Mouse (Mus musculus) frontal cortex, postnatal 25 days (tissue): ENCODE measurements around the gene Unc50.
A peak's percentile ranks its signal among the peaks of the same experiment; 100 is the strongest.

Experiments used
- DNase-seq, 2 experiments: peaks; one replicate each; pipeline ENCODE4 v3.0.0; 2022; ENCODE audit warnings: low spot score in 2 of 2

The Unc50 gene

DNA sequence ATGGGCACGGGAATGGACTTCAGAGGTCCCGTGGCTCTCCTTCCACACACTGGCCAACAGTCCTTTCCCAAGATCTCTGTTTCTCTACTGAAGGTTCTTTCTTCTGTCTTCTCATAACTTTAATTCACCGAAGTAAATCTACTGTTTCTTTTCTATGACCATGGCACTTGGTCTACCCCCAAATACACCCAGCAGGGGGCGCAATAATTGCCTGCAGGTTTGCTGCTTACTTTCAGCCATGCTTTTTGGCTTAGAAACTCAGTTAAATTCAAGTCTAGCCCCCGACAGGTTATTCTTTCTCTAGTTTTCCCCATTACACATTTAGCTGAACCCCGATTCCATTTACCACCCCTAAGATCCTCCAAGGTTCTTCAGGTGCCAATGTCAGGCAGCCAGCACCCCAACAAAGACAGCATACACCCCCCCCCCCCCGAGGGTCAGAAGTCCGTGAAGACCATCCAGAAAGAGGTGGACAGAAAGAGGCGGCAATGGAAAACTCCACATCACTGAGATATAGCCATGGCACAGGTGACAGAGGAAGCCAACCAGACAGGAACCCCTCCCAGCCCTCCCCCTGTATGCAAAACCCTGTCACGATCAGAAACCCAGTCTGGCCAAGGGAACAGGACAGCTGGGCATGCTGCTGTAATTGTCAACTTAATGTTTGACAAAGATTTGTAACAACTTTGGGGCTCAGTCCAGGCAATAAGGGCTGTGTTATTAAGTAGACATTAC, 18.6 kb downstream of the Unc50 start:
- peak; percentile 36 to 45 for DNase-seq

DNA sequence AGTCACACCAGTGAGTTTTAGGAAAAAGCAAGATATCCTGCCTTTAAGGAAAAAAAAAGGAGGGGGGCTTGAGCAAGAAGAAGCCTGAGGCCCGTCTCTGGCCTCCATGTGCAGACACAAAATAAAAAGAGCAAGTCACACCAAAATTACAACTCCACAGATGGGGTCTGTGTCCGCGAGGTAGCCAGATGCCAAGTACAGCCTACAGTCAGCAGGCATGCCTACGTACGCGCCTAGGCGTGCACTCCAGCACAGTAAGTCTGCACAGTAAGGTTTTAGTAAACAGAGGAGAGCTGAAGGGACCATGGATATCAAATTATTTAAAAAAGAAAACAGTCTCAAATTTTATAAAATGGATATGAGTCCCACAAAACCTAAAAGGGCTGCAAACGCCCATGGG, 21.3 kb downstream of the Unc50 start:
- DNase-seq, result no peak

DNA sequence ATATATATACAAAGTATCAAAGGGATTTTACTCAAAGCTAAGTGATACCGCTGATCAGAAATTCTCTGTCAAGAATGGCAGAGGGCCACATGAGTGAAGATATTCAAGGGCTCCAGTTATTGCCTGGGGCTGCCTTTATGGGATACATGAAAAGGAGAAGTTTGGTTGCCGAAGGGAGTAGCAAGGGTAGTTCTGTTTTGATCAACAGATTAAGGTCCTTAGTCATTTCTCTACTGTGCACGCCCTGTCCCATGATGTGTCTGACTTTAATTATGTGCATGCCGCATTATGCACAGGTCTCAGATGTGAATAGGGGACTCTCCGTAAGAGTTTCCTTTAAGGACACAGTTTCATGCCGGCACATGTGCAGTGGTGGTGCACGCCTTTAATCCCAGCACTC, 27.6 kb downstream of the Unc50 start:
- no peak for DNase-seq

DNA sequence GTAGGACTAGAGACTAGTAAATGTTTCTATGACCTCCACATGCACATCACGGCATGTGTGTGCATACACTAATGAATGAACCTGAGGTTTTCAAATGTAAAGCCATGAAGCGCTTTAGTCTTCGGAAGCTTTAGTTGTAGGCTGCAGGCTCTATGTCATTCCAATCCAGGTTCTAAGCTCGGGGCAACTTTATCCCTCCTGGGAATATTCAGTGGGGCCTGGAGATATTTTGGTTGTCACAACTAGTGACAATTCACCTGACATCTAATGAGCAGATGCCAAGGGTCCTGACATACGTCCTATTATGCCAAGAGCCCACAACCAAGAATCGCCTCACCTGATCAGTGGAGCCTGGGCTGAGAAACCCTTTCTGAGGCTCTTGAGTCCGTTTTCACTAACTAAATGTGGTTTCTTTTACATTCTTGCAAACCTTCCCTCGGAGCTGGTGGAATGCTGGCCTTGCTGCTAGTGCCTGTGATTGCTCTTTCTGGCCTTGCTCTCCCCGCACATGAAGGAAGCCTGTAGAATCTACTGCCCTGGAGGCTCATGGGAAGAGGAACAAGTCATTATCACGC, 35.0 kb downstream of the Unc50 start:
- no peak for DNase-seq

DNA sequence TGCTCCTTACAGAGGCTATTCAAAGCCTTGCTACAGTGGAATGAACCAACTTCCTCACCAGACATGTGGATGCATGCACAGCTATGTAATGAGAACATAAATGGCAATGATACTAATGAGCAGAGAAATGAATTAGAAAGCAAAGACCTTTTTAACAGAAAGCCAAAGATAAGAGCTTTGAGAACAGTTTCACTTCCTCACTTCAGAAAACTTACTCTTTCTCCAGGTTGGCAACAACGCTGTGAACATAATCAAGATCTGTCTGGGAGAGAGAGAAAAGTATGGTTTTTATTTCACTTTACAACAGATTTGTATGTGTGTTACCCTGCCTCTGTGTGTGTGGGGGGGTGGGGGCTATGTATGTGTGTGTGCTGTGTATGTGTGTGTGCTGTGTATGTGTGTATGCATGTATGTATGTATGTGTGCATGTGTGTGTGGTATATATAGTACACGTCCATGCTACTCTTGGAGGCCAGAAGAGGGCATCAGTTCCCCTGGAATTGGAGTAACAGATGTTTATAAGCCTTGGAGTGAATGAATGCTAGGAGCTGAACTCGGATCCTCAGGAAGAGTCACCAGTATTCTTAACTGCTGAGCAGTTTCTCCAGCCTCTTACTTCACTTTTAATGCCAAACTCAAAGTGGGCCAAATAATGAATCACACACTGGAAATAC, 36.5 kb downstream of the Unc50 start:
- DNase-seq, result no peak

DNA sequence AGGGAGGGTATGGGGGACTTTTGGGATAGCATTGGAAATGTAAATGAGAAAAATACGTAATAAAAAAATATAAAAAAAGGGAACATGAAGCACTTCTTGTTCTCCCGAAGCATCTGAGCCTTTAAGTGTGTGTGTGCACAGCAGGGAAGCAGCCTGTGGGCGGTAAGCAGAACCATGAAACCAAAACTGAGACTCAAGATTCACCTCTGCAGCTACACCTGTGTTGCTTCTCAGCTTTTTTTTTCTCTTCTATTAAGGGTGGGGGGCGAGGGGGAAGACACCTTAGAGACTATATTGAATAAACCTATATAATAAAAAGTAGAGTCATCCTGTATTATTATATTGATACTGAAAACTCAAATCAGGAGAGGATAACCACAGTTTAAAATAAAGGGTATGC, 37.9 kb downstream of the Unc50 start:
- DNase-seq, result no peak

DNA sequence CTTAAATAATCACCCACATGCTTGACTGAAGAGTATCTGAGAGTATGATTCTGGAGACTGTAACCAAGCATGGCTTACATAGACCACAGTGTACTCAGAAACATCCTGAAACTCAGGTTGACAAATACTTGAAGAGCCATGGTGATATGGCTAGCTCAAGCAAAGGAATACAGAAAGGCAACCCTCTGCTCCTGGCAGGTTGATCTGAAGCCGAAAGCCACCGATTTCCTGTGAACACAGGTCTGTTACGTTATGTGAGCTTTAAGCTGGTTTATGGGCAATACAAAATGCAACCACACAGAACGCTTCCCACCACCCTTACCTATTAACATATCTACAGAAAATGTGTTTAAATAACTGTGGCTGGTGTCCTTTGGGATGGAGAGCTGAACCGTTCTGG, 39.1 kb downstream of the Unc50 start:
- no peak for DNase-seq

DNA sequence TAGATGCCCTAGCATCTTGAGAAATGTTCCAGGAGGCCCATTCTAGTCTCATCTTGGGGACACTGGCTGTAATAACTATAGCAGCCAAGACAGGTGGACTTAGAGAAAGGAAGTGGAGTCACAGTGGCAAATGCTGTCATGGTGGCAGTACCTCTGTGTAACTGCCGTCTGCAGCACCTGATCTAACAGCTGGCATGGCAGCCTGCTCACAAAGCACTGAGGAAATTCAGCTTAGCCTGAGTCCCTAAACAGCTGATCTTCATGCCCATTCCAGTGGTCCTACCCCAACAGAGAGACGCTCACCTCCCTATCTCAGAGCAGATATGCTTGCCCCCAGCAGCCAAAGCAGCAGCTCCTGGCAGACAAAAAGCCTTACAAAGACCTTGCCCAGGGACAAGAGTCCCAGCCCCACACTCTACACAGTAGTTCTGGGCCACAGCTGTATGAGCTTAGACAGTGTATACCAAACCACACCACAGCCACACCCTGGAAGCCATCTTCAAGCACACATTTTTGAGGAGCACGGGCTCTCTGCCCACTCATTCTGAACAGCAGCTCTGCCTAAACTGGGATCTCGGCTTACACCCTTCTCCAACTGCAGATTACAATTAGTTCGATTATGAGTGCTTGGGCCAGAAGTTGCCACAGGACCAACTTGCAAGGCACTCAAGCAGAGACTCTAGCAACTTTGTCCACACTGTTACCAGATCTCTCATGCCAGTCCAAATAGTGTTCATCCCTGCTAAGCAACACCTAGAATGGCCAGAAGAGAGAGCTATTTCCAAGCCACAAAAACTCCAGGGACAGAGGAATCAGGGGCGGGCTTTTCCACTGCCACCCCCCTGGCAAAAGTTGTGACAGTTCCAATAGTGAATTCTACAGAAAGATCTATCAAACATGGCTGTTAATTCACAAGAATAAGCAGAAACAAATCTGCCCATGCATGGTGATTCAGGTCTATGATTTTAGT, 41.5 kb downstream of the Unc50 start:
- no peak for DNase-seq

DNA sequence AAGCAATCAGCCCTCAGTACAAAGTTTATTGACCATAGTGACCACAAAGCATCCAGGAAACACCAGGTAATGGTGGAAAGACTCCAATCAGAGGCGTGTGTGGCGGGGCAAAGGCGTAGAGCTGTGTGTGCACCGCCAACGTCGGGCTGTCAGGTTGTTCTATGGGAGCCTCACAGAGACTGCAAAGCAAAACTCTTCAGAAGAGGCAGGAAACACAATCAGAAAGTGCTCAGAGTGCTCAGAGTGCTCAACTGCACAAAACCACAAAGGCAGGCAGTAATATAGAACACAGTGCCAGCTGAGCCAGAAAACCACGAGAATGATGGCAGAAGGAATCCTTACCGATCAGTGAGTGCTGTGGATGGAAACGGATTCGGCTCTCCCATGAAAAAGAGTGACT, 43.3 kb downstream of the Unc50 start:
- no peak for DNase-seq

DNA sequence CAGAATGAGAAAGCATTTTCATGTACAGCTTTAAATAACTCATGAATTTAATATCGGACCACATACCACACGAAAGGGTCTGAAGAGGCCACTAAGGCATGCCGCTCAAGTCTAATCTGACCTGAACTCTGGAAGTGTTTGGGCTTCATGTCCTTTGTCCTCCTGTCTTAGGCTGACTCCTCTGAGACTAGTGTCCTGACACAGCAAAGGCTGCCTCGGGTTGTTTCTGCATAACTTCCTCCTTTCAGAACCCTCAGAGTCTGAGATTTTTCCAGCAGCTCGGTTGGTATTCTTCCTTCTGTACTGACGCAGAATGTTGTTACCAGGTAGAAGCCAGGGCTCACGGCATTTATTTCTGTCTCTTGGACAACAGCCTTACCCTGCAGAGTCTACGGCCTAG, 44.1 kb downstream of the Unc50 start:
- no peak for DNase-seq

DNA sequence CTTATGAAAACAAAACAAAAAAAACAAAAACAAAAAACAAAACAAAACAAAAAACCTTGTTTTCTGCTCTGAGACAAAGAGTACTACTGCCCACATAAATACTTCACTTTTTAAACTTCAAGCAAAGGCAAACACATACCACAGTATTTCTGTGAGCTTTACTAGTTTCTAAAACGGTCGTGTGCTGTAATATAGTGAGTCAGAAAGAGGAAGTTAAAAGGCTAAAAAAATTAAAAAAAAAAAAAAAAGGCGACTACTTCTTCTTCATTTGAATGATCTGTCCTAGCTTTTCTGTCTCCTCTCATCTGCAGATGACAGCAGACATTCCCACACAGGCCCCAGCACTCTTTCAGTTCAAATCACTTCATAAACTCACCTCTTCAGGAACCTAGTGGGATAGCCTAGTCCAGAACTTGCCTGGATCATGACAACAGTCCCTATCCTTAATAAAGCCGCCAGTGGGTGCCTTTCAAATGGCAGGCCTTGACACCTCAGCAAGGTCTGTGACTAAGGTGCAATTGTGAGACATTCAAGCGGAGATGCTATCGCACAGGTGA, 44.8 kb downstream of the Unc50 start:
- no peak for DNase-seq

DNA sequence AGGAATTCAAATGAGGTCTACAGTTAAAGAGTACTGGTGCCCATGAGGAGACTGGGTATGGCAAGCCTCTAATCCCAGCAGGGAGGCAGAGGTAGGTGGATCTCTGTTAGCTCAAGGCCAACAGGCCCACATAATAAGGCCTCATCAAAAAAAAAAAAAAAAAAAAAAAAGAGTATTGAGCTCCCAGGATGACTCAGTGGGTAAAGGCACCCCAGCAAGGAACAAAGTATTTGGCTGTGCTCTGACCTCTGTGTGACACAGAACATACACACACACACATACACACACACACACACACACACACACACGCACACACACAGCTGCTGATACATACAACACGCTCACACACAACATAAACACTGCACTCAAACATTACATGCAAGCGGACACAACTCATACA, 45.4 kb downstream of the Unc50 start:
- DNase-seq, result no peak

DNA sequence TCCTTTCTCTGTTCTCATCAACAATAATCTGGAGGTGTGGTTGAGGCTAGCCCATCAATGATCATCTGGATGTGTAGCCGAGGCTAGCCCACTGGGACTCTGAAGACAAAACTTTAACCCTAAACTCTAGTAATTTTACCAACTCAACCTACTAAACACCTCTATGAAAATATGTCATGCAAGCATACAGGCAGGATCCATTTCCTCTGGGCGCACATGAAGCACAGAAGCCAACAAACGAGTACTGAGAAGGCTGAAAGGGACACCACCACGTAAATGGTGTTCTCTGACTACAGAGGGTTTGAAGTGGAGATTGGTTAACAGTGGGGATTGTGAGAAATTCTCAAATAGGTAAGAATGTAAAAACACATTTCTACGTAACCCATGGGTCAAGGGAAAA, 47.3 kb downstream of the Unc50 start:
- DNase-seq, result no peak

DNA sequence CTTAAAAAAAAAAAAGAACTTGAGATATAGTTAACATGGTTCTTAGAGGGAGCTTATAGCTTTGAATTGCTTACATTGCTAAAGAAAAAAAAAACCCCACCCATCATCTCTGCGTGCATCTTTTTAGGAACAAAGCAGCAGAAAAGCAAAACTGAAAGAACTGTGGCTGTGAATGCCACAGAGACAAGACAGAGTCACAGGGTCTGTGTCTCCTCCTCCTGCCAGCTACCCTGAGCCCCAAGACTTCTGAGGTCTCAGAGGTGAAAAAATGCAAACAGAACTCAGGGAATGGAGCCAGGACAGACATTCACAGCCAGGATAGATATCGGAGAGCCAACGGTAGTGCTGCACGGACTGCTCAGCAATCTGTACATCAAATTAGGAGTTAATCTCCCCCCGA, 48.0 kb downstream of the Unc50 start:
- no peak for DNase-seq

DNA sequence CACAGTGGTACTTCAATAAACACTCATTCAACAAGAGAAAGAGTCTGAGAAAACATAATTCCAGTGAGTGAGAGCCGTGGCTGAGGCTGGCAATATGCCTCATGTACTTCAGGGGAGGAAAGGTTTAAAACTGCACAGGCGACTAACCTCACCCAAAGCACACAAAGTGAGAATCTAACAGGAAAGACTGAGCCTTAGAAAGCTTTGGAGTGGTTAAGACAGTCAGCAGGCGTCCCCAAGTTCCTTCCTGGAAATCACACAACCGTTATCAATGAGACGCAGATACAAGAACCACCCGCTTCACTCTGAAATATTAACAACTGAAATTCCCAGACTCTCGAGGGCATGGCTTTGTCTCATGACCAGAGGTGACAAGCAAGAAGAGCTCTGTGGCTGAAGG, 48.5 kb downstream of the Unc50 start:
- no peak for DNase-seq

DNA sequence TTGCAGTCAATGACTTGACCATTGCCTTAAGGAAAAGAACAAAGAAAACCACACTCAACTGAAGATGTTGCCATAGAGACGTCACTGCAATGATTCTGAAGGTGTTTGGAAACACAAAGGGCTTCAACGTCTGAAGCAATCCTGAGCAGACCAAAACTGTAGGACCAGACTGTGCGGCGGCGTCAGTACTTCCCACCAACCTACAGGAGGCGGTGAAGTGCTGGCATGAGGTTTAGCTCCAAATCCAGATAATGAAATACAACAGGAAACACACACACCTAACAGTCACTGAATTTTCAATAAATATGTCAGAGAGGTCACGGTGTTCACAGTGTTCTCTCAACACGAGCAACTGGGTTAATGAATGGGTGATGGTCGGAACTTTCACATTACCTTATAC, 49.1 kb downstream of the Unc50 start:
- DNase-seq, result no peak

DNA sequence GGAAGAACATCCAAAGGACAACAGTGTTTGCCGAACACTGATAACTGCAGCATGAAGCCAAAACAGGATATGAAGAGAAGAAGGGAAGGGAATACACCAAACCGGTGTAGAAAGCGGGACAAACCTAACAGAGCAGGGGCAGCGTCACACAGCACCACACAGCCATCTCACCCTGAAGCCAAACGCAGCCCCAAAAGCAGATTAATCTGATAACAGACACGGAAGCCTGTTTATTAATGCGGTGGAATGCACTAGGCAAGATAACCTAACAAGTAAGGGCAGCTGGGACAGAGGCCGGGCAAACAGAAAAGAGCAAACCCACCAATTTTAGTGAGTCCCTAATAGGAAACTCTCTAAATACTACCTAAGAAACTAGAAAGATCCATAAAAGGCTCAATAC, 49.8 kb downstream of the Unc50 start:
- DNase-seq, result no peak

DNA sequence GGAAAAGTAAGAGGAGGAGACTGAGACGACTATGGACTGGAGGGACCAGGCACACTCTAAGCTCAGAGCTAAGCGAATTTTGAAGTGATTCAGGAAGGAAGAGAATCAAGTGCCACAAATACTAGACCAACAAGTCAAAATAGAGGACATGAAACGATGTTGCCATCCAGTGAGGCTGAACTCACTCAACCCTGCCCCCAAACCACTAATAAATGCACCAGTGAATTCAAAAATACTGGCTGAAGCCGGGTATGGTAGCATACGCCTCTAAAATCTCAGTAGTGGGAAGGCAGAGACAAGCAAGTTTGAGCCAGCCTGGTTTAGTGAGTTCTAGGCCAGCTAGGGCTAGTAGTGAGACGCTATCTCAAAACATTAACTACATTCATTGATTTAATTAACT, 50.8 kb downstream of the Unc50 start:
- no peak for DNase-seq

DNA sequence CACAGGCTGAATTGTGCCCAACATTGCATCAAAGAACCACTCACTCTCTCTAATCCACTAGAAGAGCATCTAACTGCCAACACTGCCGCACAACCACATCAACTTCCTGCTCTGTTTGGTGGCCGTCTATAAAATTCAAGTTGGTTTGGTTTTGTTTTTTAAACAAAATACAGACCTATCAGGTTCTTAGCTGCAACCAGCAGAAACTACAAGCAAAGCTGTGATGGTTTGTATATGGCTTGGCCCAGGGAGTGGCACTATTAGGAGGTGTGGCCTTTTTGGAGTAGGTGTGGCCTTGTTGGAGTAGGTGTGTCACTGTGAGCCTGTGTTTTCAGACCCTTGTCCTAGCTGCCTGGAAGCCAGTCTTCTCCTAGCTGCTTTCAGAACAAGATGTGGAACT, 51.4 kb downstream of the Unc50 start:
- DNase-seq, result no peak

DNA sequence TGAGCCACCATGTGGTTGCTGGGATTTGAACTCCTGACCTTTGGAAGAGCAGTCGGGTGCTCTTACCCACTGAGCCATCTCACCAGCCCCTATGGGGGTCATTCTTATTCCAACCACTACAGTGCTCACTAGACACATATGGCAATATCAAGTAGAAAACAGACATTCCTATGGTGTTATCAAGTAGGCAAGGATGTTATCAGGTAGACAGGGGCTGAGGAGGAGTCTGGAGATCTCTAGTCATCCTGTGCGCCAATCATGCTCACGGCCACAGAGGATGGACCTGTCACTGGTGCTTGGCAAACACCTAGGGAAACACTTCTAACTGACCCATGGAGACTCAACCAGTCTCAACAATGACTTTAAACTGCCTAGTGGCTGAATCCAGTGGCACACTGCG, 54.7 kb downstream of the Unc50 start:
- no peak for DNase-seq

DNA sequence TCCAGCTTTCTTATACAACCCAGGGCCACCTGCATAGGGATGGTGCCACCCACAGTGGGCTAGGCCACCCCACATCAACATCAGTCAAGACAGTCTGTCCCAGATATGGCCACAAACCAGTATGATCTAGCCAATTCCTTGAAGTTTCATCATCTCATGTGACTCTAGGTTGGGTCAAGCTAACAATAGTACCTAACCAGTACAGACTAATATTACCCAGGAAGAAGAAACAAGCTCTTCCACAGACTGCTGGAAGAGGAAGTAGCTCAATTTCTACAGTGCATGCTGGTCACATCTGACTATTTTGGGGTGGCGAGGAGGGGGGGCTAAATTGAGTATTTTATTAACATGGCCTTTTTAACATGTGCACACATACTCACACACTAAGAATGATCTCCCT, 56.5 kb downstream of the Unc50 start:
- no peak for DNase-seq

DNA sequence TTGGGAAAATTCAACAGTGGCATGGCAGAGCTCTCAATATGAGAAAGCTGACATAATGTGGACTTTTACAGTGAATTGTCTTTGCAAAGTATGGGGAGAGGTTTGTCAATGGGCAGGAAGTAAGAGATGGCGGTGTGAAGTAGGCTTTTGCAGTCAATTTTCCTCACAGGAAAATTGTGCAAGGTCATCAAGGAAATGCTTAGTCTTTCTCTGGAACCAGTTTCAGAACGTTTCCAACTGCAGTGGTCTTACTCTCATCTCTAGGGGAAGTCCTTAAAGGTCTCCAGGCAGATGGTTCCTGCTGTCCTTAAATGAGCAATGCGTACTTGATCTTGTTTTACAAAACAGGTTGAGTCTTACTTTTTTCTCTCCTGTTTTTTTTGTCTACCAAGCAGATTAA, 57.1 kb downstream of the Unc50 start:
- DNase-seq, result no peak
